Mouse (Mus musculus) olfactory bulb, adult 2 months (tissue): Measurements from ENCODE around the gene Anapc15.

Source experiments
- CTCF ChIP-seq: fragments of 200-500 bp; IDR thresholded peaks from 2 replicates; pipeline ENCODE4 v1.5.1; 2012; ENCODE audit warnings: low read depth, mild to moderate bottlenecking, low read length, moderate library complexity; ENCODE audit not compliant: insufficient read depth
- POLR2A ChIP-seq: fragments of 200-500 bp; IDR thresholded peaks from 2 replicates; pipeline ENCODE4 v1.6.1; 2012; ENCODE audit warnings: mild to moderate bottlenecking, low read depth, low read length, moderate library complexity; ENCODE audit not compliant: insufficient read depth

DNA sequence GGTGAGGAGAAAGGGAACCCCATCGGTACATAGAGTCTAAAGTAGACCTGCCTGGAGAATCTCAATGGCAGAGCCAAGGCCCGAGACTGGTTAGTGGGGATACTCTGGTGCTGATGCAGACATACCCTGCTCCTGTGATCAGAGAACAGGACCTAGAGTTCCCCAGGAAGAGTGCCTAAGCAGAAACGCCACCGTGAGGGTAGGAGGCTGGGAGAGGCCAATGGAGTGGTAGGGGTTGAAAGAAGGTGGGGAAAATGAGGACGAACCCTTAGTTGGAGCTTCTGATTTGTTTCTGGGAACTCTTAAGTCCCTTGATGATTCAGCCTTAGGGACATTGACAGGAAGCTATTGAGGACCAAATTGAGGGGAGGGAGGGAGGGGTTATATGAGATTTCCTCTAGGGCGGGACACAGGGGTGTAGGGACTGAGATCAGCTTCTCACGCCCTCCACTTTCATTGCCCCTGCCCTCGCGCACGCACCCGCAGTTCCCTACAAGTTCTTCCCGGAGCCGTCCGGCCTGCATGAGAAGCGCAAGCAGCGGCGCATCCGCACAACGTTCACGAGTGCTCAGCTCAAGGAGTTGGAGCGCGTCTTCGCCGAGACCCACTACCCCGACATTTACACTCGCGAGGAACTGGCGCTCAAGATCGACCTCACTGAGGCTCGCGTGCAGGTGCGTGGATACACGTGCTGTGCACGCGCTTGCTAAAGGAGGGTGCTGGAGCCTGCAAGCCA, 43.1 kb upstream of the Anapc15 start:
- TF ChIP-seq POLR2A (no peak), CTCF (no peak)
